Mouse (Mus musculus) large intestine, adult 2 months (tissue): ENCODE data around the gene Kyat1. TPM values are rescaled to one million over a fixed set of nuclear protein-coding genes. Genes with fewer than 3 reads are reported as not detected.

Experiments used
- DNase-seq: peaks from one replicate; pipeline ENCODE4 v3.0.0-alpha.2; 2012; ENCODE audit warnings: low read depth, low spot score
- WGBS: fragments of 180-500 bp; shearing (Covaris S2); methylation state at CpG from one replicate; pipeline ENCODE4 v1.1.7; 2018; 5-methylcytosine and 5-hydroxymethylcytosine counted together
- polyA plus RNA-seq: library from polyadenylated mRNA; depleted of rRNA; stranded (reverse); fragments of >200 nt; gene quantifications from 2 replicates; pipeline ENCODE4 v1.2.3, GENCODE M21; 2012; rRNA removed

The Kyat1 gene
- 19.6 and 53.2 TPM in 2 replicates for polyA plus RNA-seq

GRCm38 (mm10) chr2:30205629-30206357 is at the start of gene Kyat1:
TSS of gene Kyat1 (minus strand) at chr2:30205847.
- WGBS, result under 1% methylated on average over 44 of the region's 44 CpGs
- DNase-seq, result peak; percentile 98

DNA sequence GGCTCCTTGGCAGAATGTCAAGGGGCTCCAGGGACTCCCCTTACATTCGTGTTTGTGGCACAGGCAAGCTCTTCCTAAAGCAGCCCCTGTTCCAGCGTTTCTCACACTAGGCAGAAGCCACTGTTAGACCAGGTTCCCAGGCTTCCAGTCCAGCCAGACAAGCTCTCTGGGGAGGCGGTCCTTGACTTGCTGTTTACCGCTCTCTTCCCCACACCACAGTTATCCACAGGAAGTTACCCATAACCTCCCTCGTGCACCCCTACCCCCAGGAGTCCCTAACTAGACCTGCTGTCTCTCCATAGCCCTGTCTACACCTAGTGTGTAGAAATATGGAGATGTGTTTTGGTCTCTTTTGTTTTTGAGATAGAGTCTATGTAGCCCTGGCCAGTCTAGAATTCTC is 48.2 kb upstream of the Kyat1 start:
- 60% methylated on average over 5 of the region's 5 CpGs for WGBS
- DNase-seq, result no peak

DNA sequence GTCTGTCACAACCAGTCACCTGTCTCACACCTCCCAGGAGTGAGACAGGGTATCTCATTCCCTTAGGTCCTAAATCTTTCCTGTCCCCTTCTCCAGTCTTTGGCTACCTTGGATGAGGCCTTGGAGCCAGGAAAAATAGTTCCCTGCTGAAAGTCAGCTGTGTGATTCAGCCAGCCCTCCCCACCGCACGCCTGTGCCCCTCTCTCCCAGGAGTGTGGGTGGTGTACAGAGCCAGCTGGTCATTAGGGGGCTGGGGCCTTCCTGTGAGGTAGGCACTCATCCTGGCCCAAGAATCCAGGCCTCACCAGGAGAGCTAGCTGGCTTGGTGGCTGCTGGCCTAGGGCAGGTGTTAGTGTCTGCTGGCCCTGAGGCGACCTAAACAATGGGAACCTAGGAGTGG is 46.9 kb upstream of the Kyat1 start:
- 64% methylated on average over 3 of the region's 3 CpGs for WGBS
- DNase-seq, result no peak

GRCm38 (mm10) chr2:30251417-30252104 is 45.9 kb upstream of the Kyat1 start:
- no peak for DNase-seq
- 31% methylated on average over 5 of the region's 5 CpGs for WGBS

DNA sequence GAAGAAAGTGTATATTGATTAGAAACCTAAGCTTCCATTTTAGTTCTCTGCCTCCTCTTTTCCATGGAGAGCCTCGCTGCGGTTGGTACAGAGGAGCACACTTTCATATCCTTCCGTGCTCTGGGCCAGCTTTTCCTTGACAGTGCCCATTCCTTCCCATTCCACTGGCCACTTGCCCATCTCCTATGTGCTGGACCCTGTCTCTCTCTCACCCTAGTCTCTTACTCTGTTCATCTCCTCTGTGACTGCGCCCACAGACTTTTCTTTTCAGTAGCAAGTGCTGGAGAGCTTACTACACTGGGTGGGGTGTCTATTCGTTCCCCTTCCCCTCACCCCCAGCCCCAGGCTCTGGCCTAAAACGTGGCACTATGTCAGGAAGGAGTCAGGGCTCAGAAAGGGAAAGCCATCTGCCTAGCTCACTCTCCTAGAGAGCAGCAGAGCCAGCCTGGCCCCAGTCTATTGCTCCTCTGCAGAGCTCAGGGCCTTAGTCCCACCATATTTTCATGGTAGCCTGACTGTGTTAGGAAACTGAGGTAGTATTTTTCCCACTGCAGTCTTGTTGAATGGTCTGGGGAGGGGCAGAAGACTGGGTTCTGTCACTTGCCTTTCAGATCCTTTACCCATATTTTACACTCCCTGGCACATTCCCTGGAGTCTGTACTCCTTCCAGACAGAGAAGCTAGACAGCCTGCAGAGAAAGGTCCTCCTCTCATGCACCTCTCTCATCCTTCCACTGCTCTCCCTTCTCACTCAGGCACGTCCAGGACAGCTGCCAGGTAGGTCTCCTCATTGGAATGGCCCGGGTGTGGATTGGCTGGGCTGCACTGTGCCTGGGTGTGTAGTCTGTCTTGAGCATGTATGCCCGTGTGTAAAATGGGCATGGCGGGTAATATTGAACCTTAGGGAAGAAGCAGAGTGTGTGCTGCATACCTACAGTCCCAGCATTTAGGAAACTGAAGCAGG is 44.8 kb upstream of the Kyat1 start:
- WGBS, result 54% methylated on average over 10 of the region's 10 CpGs
- no peak for DNase-seq

DNA sequence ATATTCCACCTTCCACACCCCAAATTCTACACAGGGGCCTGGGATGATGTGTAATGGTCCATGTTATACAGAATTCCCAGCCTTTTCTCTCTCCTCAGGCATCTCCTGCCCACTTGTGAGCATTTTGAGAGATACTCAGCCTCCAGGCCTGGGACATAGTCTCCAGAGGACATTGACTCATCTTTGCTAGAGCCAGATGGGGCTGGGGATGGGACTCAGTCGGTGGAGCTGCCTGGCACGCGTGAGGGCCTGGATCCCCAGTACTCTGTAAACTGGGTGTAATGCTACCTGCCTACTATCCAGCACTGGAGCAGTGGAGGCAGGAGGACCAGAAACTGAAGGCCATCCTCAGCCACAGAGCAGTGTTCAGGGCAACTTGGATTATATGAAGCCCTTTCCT is 43.5 kb upstream of the Kyat1 start:
- 85% methylated on average over 3 of the region's 3 CpGs for WGBS
- no peak for DNase-seq

GRCm38 (mm10) chr2:30247681-30248080 is 42.0 kb upstream of the Kyat1 start:
- no peak for DNase-seq
- WGBS, result 64% methylated on average over 4 of the region's 4 CpGs

DNA sequence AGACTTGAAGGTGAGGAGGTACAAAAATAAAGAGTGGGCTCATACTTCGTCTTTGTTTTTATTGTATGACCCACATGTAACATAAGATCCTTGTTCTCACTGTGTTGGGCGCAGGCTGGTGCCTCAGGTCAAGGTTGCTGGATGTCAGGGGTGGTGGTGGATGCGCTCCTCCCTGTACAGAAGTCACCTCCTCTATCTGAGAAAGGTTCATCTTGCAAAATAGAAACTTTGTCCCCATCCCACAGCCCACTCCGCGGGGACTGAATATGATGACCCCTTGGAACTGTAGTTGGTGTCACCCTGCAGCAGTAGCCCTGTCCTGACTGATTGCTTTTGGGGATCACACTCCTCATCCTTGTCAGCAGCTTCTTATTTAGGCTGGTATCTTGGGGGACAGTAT is 41.4 kb upstream of the Kyat1 start:
- 92% methylated on average over 5 of the region's 5 CpGs for WGBS
- DNase-seq, result no peak

- no peak for DNase-seq
These were observed 39.0 kb upstream of the Kyat1 start for GRCm38 (mm10) chr2:30244595-30245178.

DNA sequence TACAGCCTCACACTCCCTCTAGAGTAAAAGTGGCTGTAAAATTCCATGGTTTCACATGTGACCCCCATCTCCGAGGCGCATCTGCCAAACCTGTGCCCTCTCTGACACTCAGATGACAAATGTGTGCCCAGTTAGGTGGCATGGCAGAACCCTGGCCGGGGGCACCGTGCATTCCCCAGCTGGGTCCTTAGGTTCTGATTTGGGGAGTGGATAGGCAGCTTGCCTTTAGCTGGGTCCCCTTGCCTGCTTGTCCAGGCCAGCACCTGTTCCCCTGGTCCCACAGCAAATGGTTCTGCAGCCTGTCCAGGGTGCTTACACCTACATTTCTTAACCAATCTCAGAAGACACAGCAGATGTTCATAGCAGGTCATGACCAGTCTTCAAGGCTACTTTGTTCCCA is 37.7 kb upstream of the Kyat1 start:
- DNase-seq, result no peak
- 80% methylated on average over 4 of the region's 4 CpGs for WGBS

More at GRCm38 (mm10) chr2:30244595-30245178, 39.0 kb upstream of the Kyat1 start:
- 18% methylated on average over 7 of the region's 7 CpGs for WGBS

DNA sequence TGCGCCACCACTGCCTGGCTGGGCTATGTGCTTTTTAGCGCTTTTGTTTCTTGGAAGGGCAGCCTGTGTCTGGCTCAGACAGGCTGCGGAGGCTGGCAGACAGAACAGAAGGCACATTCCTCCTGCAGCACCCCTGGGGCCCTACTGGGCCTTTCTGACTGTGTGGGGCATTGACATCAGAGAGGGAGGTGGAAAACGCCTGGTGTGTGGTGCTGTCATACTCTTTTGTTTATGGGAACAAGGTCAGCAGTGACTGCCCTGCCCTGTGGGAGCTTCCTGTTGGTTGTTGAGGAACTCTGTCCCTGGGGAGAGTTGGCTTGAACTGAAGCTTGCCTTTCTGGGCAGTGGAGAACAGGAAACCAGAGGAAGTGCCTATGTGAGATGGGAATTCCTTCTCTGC is 36.9 kb upstream of the Kyat1 start:
- DNase-seq, result no peak
- WGBS, result 30% methylated on average over 4 of the region's 4 CpGs

GRCm38 (mm10) chr2:30240267-30240666 is 34.6 kb upstream of the Kyat1 start, which contains the start of gene Gm28035:
TSS of gene Gm28035 (plus strand) at chr2:30240567.
- DNase-seq, result no peak
- 68% methylated on average over 2 of the region's 2 CpGs for WGBS

- WGBS, result 15% methylated on average over 4 of the region's 4 CpGs
- no peak for DNase-seq
These were observed 34.1 kb upstream of the Kyat1 start for GRCm38 (mm10) chr2:30239777-30240176.

- DNase-seq, result no peak
- 42% methylated on average over 3 of the region's 3 CpGs for WGBS
These were observed 33.3 kb upstream of the Kyat1 start for GRCm38 (mm10) chr2:30238906-30239465.

DNA sequence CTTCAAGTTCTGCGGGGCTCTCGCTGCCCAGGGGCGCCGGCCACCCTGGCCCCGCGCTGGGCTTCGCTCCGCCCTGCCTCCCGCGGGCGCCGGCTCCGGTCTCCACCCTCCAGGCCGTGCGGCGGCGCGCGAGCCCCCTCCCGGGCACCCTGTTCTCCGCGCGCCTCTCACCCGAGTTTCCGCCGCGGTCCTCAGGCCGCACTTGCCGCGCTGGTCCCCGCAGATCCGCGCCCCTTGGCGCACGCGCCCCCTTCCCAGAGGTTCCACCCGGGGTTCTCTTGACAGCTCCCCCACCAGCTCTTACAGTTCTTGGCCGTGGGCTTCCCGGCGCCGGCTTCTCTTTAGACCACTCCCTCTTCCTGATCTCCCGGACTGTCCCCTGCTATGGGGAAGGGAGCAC is 32.2 kb upstream of the Kyat1 start:
- 0% methylated on average over 35 of the region's 42 CpGs for WGBS

GRCm38 (mm10) chr2:30237199-30237880 is 31.7 kb upstream of the Kyat1 start, which contains the start of gene Lrrc8a:
TSS of gene Lrrc8a (plus strand) at chr2:30237715.
- peak; percentile 94 for DNase-seq
- WGBS, result under 1% methylated on average over 66 of the region's 67 CpGs

More for the DNA sequence above, 32.2 kb upstream of the Kyat1 start:
- no peak for DNase-seq

DNA sequence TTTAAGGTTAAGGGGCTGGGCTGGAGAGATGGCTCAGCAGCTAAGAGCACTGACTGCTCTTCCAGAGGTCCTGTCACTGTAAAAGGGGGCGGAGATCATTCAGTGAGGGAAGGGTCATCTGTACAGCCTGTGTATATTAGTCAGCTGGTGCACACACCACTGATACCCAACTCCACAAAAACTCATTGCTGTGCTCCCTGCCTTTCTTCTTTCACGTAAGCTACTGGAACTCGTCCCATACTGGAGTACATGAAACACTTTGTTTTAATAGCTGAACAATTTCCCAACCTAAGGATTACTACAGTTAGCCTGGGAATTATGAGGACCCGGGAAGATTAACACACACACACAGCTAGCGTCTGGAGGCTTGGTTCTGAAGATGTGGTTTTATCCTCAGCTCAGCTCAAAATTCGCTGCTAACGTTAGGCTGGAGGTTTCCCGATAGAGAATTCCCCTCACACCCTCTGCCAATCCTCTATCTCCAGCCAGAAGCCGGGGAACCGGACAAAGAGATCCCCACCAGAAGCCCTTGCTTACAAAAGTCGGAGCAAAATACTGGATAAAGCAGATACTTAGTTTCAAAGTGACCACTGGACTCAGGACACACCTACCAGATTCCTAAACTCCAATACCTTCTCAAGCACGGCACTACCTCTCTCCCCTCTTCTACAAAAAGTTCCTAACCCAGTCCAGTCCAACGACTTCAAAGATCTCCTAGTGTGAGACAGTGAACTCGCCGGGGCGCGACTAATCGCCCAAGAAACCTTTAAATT is 31.0 kb upstream of the Kyat1 start:
- WGBS, result 3% methylated on average over 18 of the region's 18 CpGs
- DNase-seq, result no peak

GRCm38 (mm10) chr2:30235593-30235992 is 29.9 kb upstream of the Kyat1 start:
- 85% methylated on average over 5 of the region's 5 CpGs for WGBS
- no peak for DNase-seq
